Mouse (Mus musculus) thymus, postnatal 25 days (tissue): Measurements from ENCODE around the gene Fasn.
A peak's percentile ranks its signal among the peaks of the same experiment; 100 is the strongest.
"Not testable (repeated sequence)": the region's sequence is repeated elsewhere in the genome, so short reads cannot be mapped to it uniquely, and the experiment has no call there.

ENCODE experiments used
- DNase-seq: peaks from one replicate; pipeline ENCODE4 v3.0.0; 2022

The Fasn gene

GRCm38 (mm10) chr11:120795756-120796613 is 28.4 kb downstream of the Fasn start, which contains the start of gene Dus1l:
TSS of gene Dus1l (minus strand) at chr11:120796403.
- DNase-seq: peak; percentile 99

- DNase-seq: no peak
These were observed 31.7 kb downstream of the Fasn start for GRCm38 (mm10) chr11:120792652-120793051.

- DNase-seq: no peak
These were observed 34.5 kb downstream of the Fasn start for GRCm38 (mm10) chr11:120789810-120790209.

GRCm38 (mm10) chr11:120789355-120789754 is 35.0 kb downstream of the Fasn start:
- no peak for DNase-seq

- DNase-seq: not testable (repeated sequence)
These were observed 35.9 kb downstream of the Fasn start for GRCm38 (mm10) chr11:120788460-120788859.

- DNase-seq: no peak
These were observed 39.2 kb downstream of the Fasn start for GRCm38 (mm10) chr11:120785145-120785544.

GRCm38 (mm10) chr11:120784064-120784791 is 40.1 kb downstream of the Fasn start, which contains the start of the genes Rfng and Gps1:
TSS of gene Rfng (minus strand) at chr11:120784207.
TSS of gene Gps1 (plus strand) at chr11:120784272.
- peak; percentile 85 for DNase-seq

GRCm38 (mm10) chr11:120783426-120784063 is 40.8 kb downstream of the Fasn start:
- no peak for DNase-seq

GRCm38 (mm10) chr11:120781361-120781760 is 43.0 kb downstream of the Fasn start:
- not testable (repeated sequence) for DNase-seq

GRCm38 (mm10) chr11:120779876-120780275 is 44.5 kb downstream of the Fasn start:
- no peak for DNase-seq

GRCm38 (mm10) chr11:120777123-120777522 is 47.2 kb downstream of the Fasn start:
- DNase-seq: no peak

- DNase-seq: peak; percentile 96
These were observed 48.4 kb downstream of the Fasn start for GRCm38 (mm10) chr11:120775774-120776469.

- no peak for DNase-seq
These were observed 50.7 kb downstream of the Fasn start for GRCm38 (mm10) chr11:120773463-120774190.

- no peak for DNase-seq
These were observed 51.6 kb downstream of the Fasn start for GRCm38 (mm10) chr11:120772749-120773148.

GRCm38 (mm10) chr11:120768206-120768605 is 56.1 kb downstream of the Fasn start:
- DNase-seq: no peak

GRCm38 (mm10) chr11:120767023-120767422 is 57.3 kb downstream of the Fasn start:
- DNase-seq: not testable (repeated sequence)

- not testable (repeated sequence) for DNase-seq
These were observed 61.0 kb downstream of the Fasn start for GRCm38 (mm10) chr11:120763121-120763999.

- DNase-seq: not testable (repeated sequence)
These were observed 61.7 kb downstream of the Fasn start, which contains the start of gene Hmga1b for GRCm38 (mm10) chr11:120762672-120763041. TSS of gene Hmga1b (plus strand) at chr11:120762794.

GRCm38 (mm10) chr11:120761811-120762671 is 62.3 kb downstream of the Fasn start:
- no peak for DNase-seq

GRCm38 (mm10) chr11:120760236-120760635 is 64.1 kb downstream of the Fasn start:
- no peak for DNase-seq
